Mouse (Mus musculus) urinary bladder, postnatal 4 days (tissue): ENCODE data around the gene Slco1a6.
A peak's percentile ranks its signal among the peaks of the same experiment; 100 is the strongest.
"Not testable (repeated sequence)": the region's sequence is repeated elsewhere in the genome, so short reads cannot be mapped to it uniquely, and the experiment has no call there.

ENCODE experiments used
- DNase-seq, 2 experiments: peaks; one replicate each; pipeline ENCODE4 v3.0.0; 2021 to 2022; ENCODE audit warnings: low spot score in 2 of 2

The Slco1a6 gene

GRCm38 (mm10) chr6:142208421-142208820, at the start of gene Slco1a6:
TSS of gene Slco1a6 (minus strand) at chr6:142208521.
- no peak for DNase-seq

GRCm38 (mm10) chr6:142250738-142251307, 42.5 kb upstream of the Slco1a6 start:
- not testable (repeated sequence) for DNase-seq

- no peak for DNase-seq
Measured at GRCm38 (mm10) chr6:142245065-142245464, 36.7 kb upstream of the Slco1a6 start.

GRCm38 (mm10) chr6:142239468-142239867, 31.1 kb upstream of the Slco1a6 start:
- DNase-seq: no peak

GRCm38 (mm10) chr6:142220138-142220537, 11.8 kb upstream of the Slco1a6 start:
- no peak for DNase-seq

- DNase-seq: no peak
Measured at GRCm38 (mm10) chr6:142211821-142212220, 3.5 kb upstream of the Slco1a6 start.

- DNase-seq: no peak
Measured at GRCm38 (mm10) chr6:142209749-142210148, 1.4 kb upstream of the Slco1a6 start.

GRCm38 (mm10) chr6:142200524-142200923, 7.8 kb downstream of the Slco1a6 start:
- no peak for DNase-seq

GRCm38 (mm10) chr6:142194245-142194644, 14.1 kb downstream of the Slco1a6 start:
- DNase-seq: no peak

GRCm38 (mm10) chr6:142191962-142192361, 16.4 kb downstream of the Slco1a6 start:
- DNase-seq: no peak

GRCm38 (mm10) chr6:142187426-142187825, 20.9 kb downstream of the Slco1a6 start:
- DNase-seq: no peak

GRCm38 (mm10) chr6:142185868-142186415, 22.4 kb downstream of the Slco1a6 start:
- DNase-seq: no peak

GRCm38 (mm10) chr6:142163406-142163805, 44.9 kb downstream of the Slco1a6 start:
- DNase-seq: no peak

- DNase-seq: no peak
Measured at GRCm38 (mm10) chr6:142161171-142161570, 47.1 kb downstream of the Slco1a6 start.

GRCm38 (mm10) chr6:142154081-142154480, 54.2 kb downstream of the Slco1a6 start:
- DNase-seq: peak in 1 of 2 experiments; percentile 24

- no peak for DNase-seq
Measured at GRCm38 (mm10) chr6:142148371-142148770, 60.0 kb downstream of the Slco1a6 start.

- DNase-seq: no peak
Measured at GRCm38 (mm10) chr6:142111667-142112305, 96.5 kb downstream of the Slco1a6 start.

- DNase-seq: no peak
Measured at GRCm38 (mm10) chr6:142091126-142091525, 117.2 kb downstream of the Slco1a6 start.

- DNase-seq: not testable (repeated sequence)
Measured at GRCm38 (mm10) chr6:142058281-142058680, 150.0 kb downstream of the Slco1a6 start.

GRCm38 (mm10) chr6:142047689-142048088, 160.6 kb downstream of the Slco1a6 start:
- no peak for DNase-seq

- DNase-seq: no peak
Measured at GRCm38 (mm10) chr6:142045746-142046145, 162.6 kb downstream of the Slco1a6 start.

- DNase-seq: no peak
Measured at GRCm38 (mm10) chr6:142041896-142042295, 166.4 kb downstream of the Slco1a6 start.
